Mouse (Mus musculus) telencephalon, adult 2 months (tissue): ENCODE data around the gene Ndufs3.

Experiments
- DNase-seq: peaks from one replicate; pipeline ENCODE4 v3.0.0-alpha.2; 2011; ENCODE audit warnings: low read depth, low spot score

Gene Ndufs3

DNA sequence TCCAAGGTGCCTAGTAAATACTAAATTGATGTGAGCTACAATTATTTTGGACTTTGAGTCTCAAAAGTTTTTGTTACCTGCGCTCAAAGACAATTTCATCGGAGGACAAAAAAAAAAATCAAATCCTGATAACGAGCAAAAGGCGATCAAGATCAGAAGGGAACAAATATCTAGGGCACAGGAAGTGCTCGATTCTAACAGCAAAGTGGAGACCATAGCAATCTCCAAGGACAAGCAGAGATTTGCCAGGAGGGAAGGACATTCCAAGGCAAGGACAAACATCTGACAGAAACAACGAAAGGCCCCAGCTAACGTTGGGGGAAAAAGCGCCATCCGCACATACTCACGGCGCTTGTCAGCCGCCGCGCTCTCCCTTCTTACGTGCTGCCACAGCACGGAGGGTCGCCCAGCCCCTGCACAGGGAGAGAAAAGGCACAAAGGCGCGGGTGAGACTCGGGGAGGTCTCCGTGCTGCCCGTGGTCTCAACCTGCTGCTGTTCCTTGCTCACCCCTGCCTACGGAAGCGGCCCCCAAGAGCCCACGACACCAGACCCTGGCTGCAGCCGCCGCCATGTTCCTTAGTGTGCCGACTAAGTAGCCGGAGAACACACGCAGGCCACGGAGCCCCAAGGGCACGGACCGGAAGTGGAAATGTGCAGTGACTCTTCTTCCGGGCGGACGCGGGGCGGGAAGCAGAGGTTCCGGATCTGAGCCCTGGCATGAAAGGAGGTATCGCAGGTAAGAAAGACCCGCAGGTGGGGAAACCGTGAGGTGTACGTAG lies at the start of gene Ndufs3, which contains the start of gene Kbtbd4:
TSS of gene Ndufs3 (minus strand) at position 752 of the 780 bp plus-strand sequence.
TSS of gene Kbtbd4 (plus strand) at position 665 of the 780 bp plus-strand sequence.
- DNase-seq, result peak; percentile 86

DNA sequence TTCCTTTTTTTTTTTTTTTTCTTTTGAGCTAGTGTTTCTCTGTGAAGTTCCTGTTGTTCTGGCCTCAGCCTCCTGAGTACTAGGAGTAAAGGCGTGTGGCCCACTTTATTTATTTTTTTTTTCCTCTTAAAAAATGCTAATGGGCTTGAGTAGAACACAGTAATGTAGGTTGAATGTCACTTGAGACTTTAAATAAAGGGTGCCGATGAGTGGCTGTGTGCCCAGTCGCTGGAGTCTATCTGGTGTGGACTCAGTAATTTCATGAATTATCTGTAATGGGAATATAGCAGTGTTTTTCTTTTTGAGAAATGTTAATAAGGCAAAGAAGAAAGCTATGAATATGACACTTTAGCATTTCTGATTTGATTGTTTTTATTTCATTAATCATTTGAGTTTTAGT lies 48.8 kb upstream of the Ndufs3 start:
- DNase-seq, result no peak

GRCm38 (mm10) chr2:90950582-90951194 lies 46.1 kb upstream of the Ndufs3 start:
- DNase-seq, result no peak

GRCm38 (mm10) chr2:90950149-90950548 lies 45.5 kb upstream of the Ndufs3 start:
- DNase-seq, result no peak

GRCm38 (mm10) chr2:90941744-90942143 lies 37.1 kb upstream of the Ndufs3 start:
- DNase-seq, result no peak

- no peak for DNase-seq
Observed at GRCm38 (mm10) chr2:90940233-90941229, 35.9 kb upstream of the Ndufs3 start, which contains the start of gene Celf1. TSS of gene Celf1 (plus strand) at chr2:90940382.

- DNase-seq, result no peak
Observed at GRCm38 (mm10) chr2:90939750-90940149, 35.1 kb upstream of the Ndufs3 start.

DNA sequence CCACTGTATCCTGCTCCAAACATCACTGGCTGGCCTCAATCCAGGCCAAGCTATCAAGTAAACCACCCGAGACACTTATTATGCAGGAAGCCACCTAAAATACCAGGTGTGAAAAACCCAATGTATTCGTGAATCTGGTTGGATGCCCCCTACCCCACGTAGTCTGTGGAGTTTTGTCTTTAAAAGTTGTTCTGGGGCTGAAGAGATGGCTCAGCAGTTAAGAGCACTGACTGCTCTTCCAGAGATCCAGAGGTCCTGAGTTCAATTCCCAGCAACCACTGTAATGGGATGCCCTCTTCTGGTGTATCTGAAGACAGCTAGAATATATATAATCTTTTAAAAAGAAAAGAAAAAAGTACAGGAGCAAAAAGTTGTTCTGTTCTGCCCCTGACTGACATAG lies 33.7 kb upstream of the Ndufs3 start:
- DNase-seq, result no peak

- DNase-seq, result no peak
Observed at GRCm38 (mm10) chr2:90932273-90932672, 27.6 kb upstream of the Ndufs3 start.

DNA sequence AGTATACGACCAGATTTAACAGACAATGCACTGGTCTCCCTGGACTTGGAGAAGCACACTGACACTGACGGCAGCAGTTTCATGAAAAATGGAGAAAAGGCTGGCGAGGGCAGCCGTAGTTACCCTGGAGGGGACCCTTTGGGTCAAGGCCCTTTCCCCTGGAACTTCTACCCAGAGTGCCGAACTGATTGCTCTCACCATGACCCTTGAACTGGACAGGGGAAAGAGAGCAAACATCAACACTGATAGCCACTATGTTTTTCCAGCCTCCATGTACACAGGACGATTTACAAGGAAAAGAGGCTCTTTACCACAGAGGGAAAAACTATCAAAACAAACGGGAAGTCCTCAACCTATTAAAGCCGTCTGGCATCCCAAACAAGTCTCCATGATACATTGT lies 27.2 kb upstream of the Ndufs3 start:
- no peak for DNase-seq

GRCm38 (mm10) chr2:90928566-90928965 lies 23.9 kb upstream of the Ndufs3 start:
- DNase-seq, result no peak

GRCm38 (mm10) chr2:90922636-90923035 lies 18.0 kb upstream of the Ndufs3 start:
- DNase-seq, result no peak

DNA sequence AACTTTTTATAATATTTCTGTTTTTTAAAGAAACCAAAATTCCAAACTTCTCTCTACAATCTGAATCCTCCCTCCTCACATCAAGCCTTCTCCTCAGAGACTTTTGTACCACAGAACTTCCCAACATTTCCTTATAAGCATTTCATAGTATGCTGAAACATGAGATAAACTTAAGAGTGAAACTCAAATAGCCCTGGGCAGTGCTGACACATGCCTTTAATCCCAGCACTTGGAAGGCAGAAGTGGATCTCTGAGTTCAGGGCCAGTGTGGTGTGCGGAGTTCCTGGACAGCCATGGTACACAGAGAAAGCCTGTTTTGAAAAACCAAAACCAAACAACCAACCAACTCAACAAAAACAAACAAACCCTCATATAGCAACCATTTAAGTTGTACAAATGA lies 16.6 kb upstream of the Ndufs3 start:
- no peak for DNase-seq

DNA sequence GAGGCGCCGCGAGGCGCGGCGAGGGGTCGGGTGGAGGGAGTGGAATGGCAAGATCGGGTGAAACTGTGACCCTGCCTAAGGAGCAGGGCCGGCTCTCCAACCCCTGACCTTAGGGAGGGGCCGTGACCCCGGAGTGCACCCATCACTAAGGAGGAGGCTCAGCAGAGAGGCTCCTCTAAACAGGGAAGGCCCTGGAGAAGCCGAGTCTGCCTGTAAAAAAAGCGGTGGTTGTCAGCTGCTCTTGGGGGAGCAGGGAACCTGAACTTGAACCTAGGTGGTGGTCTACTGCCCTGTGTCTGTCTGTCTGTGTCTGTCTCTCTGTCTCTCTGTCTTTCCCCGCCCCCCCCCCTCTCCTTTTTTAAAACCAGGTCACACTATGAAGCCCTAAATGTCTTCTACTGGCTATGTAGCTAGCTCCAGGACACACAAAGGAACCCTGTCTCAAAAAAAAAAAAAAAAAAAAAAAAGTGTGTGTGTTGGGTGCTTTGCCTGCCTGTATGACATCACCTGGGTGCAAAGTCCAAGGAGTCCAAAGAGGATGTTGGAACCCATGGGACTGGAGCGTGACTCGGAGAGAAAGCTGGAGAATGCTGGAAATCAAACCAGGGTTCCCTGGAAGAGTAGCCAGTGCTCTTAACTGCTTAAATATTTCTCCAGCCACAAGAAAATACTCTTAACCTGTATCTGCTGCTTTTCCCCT lies 13.5 kb upstream of the Ndufs3 start:
- no peak for DNase-seq

- no peak for DNase-seq
Observed at GRCm38 (mm10) chr2:90917233-90917998, 12.8 kb upstream of the Ndufs3 start.

GRCm38 (mm10) chr2:90916560-90917232 lies 12.1 kb upstream of the Ndufs3 start:
- no peak for DNase-seq

DNA sequence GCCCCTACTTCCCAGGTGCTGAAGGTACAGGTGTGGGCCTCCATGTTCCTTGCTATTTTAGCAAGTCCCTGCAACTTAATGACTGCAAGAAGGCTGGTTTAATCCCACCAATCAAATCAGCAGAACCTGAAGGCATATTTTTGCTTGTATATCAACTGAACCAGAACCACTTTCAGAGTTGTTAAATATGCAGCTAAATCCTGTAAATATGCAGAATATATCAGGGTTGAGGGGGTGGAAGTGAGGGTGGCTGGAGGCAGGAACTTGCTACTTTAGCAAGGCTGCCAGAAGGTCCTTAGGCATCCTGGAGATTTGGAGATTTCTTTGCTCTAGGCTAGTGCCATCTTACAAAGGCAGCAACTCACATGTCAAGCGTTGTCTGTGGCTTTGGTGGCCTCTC lies 10.9 kb upstream of the Ndufs3 start:
- no peak for DNase-seq

GRCm38 (mm10) chr2:90913671-90914070 lies 9.0 kb upstream of the Ndufs3 start:
- no peak for DNase-seq

DNA sequence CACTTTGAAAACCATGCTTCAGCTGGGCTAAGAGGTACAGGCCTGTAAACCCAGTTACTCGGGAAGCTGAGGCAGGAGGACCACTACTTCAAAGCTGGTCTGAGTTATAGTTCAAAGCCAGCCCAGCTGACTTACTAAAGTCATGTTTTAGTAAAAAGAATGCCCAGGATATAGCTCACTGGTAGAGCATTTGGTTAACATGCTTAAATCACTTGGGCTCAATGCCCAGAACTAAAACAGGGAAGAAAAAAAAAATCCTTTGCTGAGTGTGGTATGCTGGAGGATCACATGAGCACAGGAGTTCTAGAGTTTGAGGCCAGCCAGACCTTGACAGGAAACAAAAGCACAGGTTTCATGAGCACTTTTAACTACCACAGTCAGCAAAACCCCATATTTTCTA lies 7.0 kb upstream of the Ndufs3 start:
- DNase-seq, result no peak

- DNase-seq, result no peak
Observed at GRCm38 (mm10) chr2:90910861-90911260, 6.2 kb upstream of the Ndufs3 start.
